Mouse (Mus musculus): ENCODE measurements around the gene 1810010D01Rik. TPM values are rescaled to one million over a fixed set of nuclear protein-coding genes. Genes with fewer than 3 reads are reported as not detected.

The 1810010D01Rik gene
- polyA plus RNA-seq, 1 experiment from 2014 or later = not detected

GRCm38 (mm10) chr7:145221841-145222689, 14.1 kb upstream of the 1810010D01Rik start:
- Histone ChIP-seq H3K27ac (replicated peaks; ENCODE audit: low read depth, low read length) (peak overlapping the region; percentile 14; the same call in 1 of the 2 replicates), H3K36me3 (ENCODE audit: control insufficient read depth, insufficient read depth, low read length) (no peaks in the 10 kb centered on the region), H3K4me2 (ENCODE audit: low read depth, severe bottlenecking) (no peak overlapping the region), H3K4me3 (ENCODE audit: low read depth, low read length) (no peak overlapping the region), H3K9ac (ENCODE audit: low read length) (no peak overlapping the region), H3K4me1 (ENCODE audit: control insufficient read depth, insufficient read depth, low read length) (0 out of 2 replicates have a peak, but pooled peaks cover 3% of the 10 kb centered on the region), H3K9me3 (ENCODE audit: control insufficient read depth, low read length) (no peaks in the 10 kb centered on the region), H3K27me3 (ENCODE audit: control insufficient read depth, insufficient read depth, low read length) (no peaks in the 10 kb centered on the region)
- peak; percentile 59 for ATAC-seq (ENCODE audit: insufficient number of reproducible peaks, low FRiP score, low TSS enrichment, low read depth)
- peak; percentile 31 for DNase-seq (ENCODE audit: low spot score)
- 33% methylated on average over 2 of the region's 2 CpGs for WGBS

DNA sequence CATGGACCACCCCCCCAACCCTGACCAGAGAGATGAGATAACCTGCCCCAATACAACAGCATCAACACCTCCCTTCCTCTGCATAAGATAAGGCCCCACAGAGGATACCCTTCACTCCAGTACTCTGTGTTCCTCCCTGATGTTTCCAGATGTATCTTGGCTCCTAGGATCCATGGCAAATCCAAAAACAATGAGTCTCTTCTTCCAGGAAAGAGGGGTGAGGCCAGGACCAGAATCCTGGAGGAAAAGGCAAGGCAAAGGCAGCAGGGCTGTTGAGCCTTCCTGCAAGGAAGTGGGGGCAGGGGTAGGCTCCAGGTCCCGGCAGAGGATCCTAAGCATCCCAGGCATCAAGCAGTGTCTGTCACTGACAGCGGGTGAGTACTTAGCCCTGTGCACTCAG, 13.4 kb upstream of the 1810010D01Rik start:
- no peak for DNase-seq (ENCODE audit: low spot score)
- Histone ChIP-seq H3K4me2 (ENCODE audit: low read depth, severe bottlenecking) (no peak overlapping the region), H3K4me1 (ENCODE audit: control insufficient read depth, insufficient read depth, low read length) (peaks cover 5% of the 10 kb centered on the region; the same call in 1 of the 2 replicates), H3K9ac (ENCODE audit: low read length) (no peak overlapping the region), H3K36me3 (ENCODE audit: control insufficient read depth, insufficient read depth, low read length) (no peaks in the 10 kb centered on the region), H3K9me3 (ENCODE audit: control insufficient read depth, low read length) (no peaks in the 10 kb centered on the region), H3K27ac (replicated peaks; ENCODE audit: low read depth, low read length) (peak overlapping the region; percentile 14; the same call in 1 of the 2 replicates), H3K27me3 (ENCODE audit: control insufficient read depth, insufficient read depth, low read length) (no peaks in the 10 kb centered on the region), H3K4me3 (ENCODE audit: low read depth, low read length) (no peak overlapping the region)
- ATAC-seq (ENCODE audit: insufficient number of reproducible peaks, low FRiP score, low TSS enrichment, low read depth) = no peak
- WGBS = 71% methylated on average over 2 of the region's 2 CpGs

- no peaks in the 10 kb centered on the region for H3K36me3 ChIP-seq (ENCODE audit: control insufficient read depth, insufficient read depth, low read length)
- no peak overlapping the region for H3K27ac ChIP-seq (replicated peaks; ENCODE audit: low read depth, low read length)
Observed at GRCm38 (mm10) chr7:145219420-145219831, 11.5 kb upstream of the 1810010D01Rik start.

DNA sequence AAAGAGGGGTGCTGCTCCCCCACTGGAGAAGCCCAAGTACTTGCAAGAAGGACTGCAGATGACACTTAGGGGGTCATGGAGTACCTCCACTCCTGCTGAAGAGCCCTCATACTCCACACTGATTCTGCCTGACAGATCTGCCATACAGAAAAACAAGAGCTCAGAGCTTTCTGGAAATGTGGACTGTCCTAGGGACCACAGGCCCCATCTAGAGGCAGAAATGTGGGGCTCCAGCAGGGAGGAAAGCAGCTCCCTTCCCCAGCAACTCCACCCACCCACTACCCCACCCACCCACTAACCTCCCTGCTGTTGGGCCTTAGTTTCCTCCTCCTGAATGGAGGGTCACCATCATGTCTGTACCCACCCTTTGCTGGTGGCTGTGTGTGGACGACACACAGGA, 8.7 kb upstream of the 1810010D01Rik start:
- H3K9me3 ChIP-seq (ENCODE audit: control insufficient read depth, low read length) = no peaks in the 10 kb centered on the region
- H3K36me3 ChIP-seq (ENCODE audit: control insufficient read depth, insufficient read depth, low read length) = no peaks in the 10 kb centered on the region
- peaks cover 7% of the 10 kb centered on the region for H3K4me1 ChIP-seq (ENCODE audit: control insufficient read depth, insufficient read depth, low read length)
- H3K4me3 ChIP-seq (ENCODE audit: low read depth, low read length) = no peak overlapping the region
- DNase-seq (ENCODE audit: low spot score) = peak; percentile 43
- H3K27ac ChIP-seq (replicated peaks; ENCODE audit: low read depth, low read length) = no peak overlapping the region
- no peak overlapping the region for H3K4me2 ChIP-seq (ENCODE audit: low read depth, severe bottlenecking)
- H3K9ac ChIP-seq (ENCODE audit: low read length) = no peak overlapping the region
- 64% methylated on average over 1 of the region's 1 CpGs for WGBS
- H3K27me3 ChIP-seq (ENCODE audit: control insufficient read depth, insufficient read depth, low read length) = no peaks in the 10 kb centered on the region
- 0 out of 2 replicates have a peak, but pooled peaks have one; percentile 3 for ATAC-seq (ENCODE audit: insufficient number of reproducible peaks, low FRiP score, low TSS enrichment, low read depth)

More at GRCm38 (mm10) chr7:145219420-145219831, 11.5 kb upstream of the 1810010D01Rik start:
- no peak overlapping the region for H3K4me3 ChIP-seq (ENCODE audit: low read depth, low read length)
- no peak overlapping the region for H3K9ac ChIP-seq (ENCODE audit: low read length)
- ATAC-seq (ENCODE audit: insufficient number of reproducible peaks, low FRiP score, low TSS enrichment, low read depth) (no peak), DNase-seq (ENCODE audit: low spot score) (no peak)
- no peaks in the 10 kb centered on the region for H3K27me3 ChIP-seq (ENCODE audit: control insufficient read depth, insufficient read depth, low read length)
- WGBS = 86% methylated on average over 9 of the region's 9 CpGs
- H3K9me3 ChIP-seq (ENCODE audit: control insufficient read depth, low read length) = no peaks in the 10 kb centered on the region
- peaks cover 6% of the 10 kb centered on the region; the same call in 1 of the 2 replicates for H3K4me1 ChIP-seq (ENCODE audit: control insufficient read depth, insufficient read depth, low read length)
- H3K4me2 ChIP-seq (ENCODE audit: low read depth, severe bottlenecking) = no peak overlapping the region

GRCm38 (mm10) chr7:145215476-145215875, 7.6 kb upstream of the 1810010D01Rik start:
- Histone ChIP-seq H3K9ac (ENCODE audit: low read length) (no peak overlapping the region), H3K4me2 (ENCODE audit: low read depth, severe bottlenecking) (no peak overlapping the region), H3K27ac (replicated peaks; ENCODE audit: low read depth, low read length) (no peak overlapping the region), H3K36me3 (ENCODE audit: control insufficient read depth, insufficient read depth, low read length) (no peaks in the 10 kb centered on the region), H3K27me3 (ENCODE audit: control insufficient read depth, insufficient read depth, low read length) (no peaks in the 10 kb centered on the region), H3K9me3 (ENCODE audit: control insufficient read depth, low read length) (no peaks in the 10 kb centered on the region), H3K4me3 (ENCODE audit: low read depth, low read length) (no peak overlapping the region), H3K4me1 (ENCODE audit: control insufficient read depth, insufficient read depth, low read length) (peaks cover 9% of the 10 kb centered on the region)
- no peak for DNase-seq (ENCODE audit: low spot score)
- WGBS = 82% methylated on average over 4 of the region's 4 CpGs
- no peak for ATAC-seq (ENCODE audit: insufficient number of reproducible peaks, low FRiP score, low TSS enrichment, low read depth)

- H3K4me3 ChIP-seq (ENCODE audit: low read depth, low read length) = no peak overlapping the region
- peak overlapping the region; percentile 52 for H3K9ac ChIP-seq (ENCODE audit: low read length)
- H3K36me3 ChIP-seq (ENCODE audit: control insufficient read depth, insufficient read depth, low read length) = no peaks in the 10 kb centered on the region
- H3K9me3 ChIP-seq (ENCODE audit: control insufficient read depth, low read length) = no peaks in the 10 kb centered on the region
- H3K27ac ChIP-seq (replicated peaks; ENCODE audit: low read depth, low read length) = peak overlapping the region; percentile 83
- peak; percentile 61 for DNase-seq (ENCODE audit: low spot score)
- ATAC-seq (ENCODE audit: insufficient number of reproducible peaks, low FRiP score, low TSS enrichment, low read depth) = peak; percentile 66
- peaks cover 13% of the 10 kb centered on the region for H3K4me1 ChIP-seq (ENCODE audit: control insufficient read depth, insufficient read depth, low read length)
- H3K27me3 ChIP-seq (ENCODE audit: control insufficient read depth, insufficient read depth, low read length) = no peaks in the 10 kb centered on the region
- WGBS = 15% methylated on average over 14 of the region's 14 CpGs
- H3K4me2 ChIP-seq (ENCODE audit: low read depth, severe bottlenecking) = no peak overlapping the region
Observed at GRCm38 (mm10) chr7:145211680-145212659, 4.1 kb upstream of the 1810010D01Rik start.

DNA sequence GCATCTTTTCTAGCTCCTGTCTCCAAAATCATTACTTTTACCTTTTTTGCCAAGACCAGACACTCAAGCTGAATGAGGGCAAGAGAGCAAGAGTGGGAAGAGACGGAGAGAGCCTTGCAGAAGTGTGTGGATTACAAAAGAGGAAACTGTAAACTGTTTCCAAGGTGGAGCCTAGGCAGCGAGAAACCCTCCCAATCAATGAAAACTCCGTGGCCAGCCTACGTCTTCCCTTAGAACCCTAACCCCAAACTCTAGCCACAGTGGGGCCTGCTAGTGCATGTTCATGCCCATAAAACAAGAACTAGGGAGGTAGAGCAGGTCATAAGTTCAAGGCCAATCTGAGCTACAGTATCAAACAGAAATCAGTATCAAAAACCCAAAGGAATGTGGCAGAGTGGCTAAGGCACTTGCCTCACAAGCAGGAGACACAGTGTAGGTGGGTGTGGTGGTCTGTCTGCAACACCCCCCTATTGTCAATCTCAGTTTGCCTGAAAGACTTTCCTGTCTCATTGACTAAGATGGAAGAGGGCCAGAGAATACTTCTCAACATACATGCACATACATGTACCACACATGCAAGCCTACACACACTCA, 2.7 kb upstream of the 1810010D01Rik start:
- DNase-seq (ENCODE audit: low spot score) (no peak), ATAC-seq (ENCODE audit: insufficient number of reproducible peaks, low FRiP score, low TSS enrichment, low read depth) (no peak)
- Histone ChIP-seq H3K9ac (ENCODE audit: low read length) (no peak overlapping the region), H3K4me3 (ENCODE audit: low read depth, low read length) (no peak overlapping the region), H3K27ac (replicated peaks; ENCODE audit: low read depth, low read length) (no peak overlapping the region), H3K36me3 (ENCODE audit: control insufficient read depth, insufficient read depth, low read length) (no peaks in the 10 kb centered on the region), H3K4me1 (ENCODE audit: control insufficient read depth, insufficient read depth, low read length) (peaks cover 23% of the 10 kb centered on the region), H3K9me3 (ENCODE audit: control insufficient read depth, low read length) (no peaks in the 10 kb centered on the region), H3K27me3 (ENCODE audit: control insufficient read depth, insufficient read depth, low read length) (no peaks in the 10 kb centered on the region), H3K4me2 (ENCODE audit: low read depth, severe bottlenecking) (no peak overlapping the region)
- WGBS = 79% methylated on average over 4 of the region's 4 CpGs

DNA sequence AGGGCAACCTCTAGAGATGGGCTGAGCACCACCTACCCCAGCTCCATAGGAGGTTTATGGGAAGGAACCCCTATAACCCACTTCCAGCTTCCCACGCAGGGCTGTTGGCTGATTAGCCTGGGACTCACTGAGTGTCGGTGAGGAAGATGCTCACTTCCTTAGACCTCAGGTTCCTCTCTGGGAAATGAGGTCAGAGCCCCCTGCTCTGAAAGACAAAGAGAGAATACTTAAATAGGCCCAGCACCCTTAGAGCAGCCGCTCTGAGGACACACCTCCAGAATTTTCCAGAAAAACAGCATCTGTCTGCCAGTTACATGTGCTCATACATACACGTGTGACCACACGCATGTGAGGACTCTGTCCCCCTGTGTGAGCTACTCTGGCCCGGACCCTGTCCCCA, 1.1 kb downstream of the 1810010D01Rik start:
- no peak overlapping the region for H3K4me3 ChIP-seq (ENCODE audit: low read depth, low read length)
- no peak for DNase-seq (ENCODE audit: low spot score)
- peaks cover 22% of the 10 kb centered on the region for H3K4me1 ChIP-seq (ENCODE audit: control insufficient read depth, insufficient read depth, low read length)
- H3K9ac ChIP-seq (ENCODE audit: low read length) = peak overlapping the region; percentile 51
- no peak for ATAC-seq (ENCODE audit: insufficient number of reproducible peaks, low FRiP score, low TSS enrichment, low read depth)
- H3K4me2 ChIP-seq (ENCODE audit: low read depth, severe bottlenecking) = no peak overlapping the region; the same call in 1 of the 2 replicates
- 71% methylated on average over 6 of the region's 6 CpGs for WGBS
- no peaks in the 10 kb centered on the region for H3K27me3 ChIP-seq (ENCODE audit: control insufficient read depth, insufficient read depth, low read length)
- H3K27ac ChIP-seq (replicated peaks; ENCODE audit: low read depth, low read length) = peak overlapping the region; percentile 98
- H3K36me3 ChIP-seq (ENCODE audit: control insufficient read depth, insufficient read depth, low read length) = no peaks in the 10 kb centered on the region
- H3K9me3 ChIP-seq (ENCODE audit: control insufficient read depth, low read length) = no peaks in the 10 kb centered on the region
